Mouse (Mus musculus) small intestine, adult 2 months (tissue): ENCODE data around the gene Cacna2d4. TPM values are rescaled to one million over a fixed set of nuclear protein-coding genes. Genes with fewer than 3 reads are reported as not detected.

Experiments used
- H3K27ac ChIP-seq: fragments of 200-500 bp; 2 replicates; pipeline ENCODE4 v1.5.1; 2012; ENCODE audit warnings: low read depth, low read length, control low read depth, inconsistent platforms; ENCODE audit not compliant: insufficient read depth
- H3K27me3 ChIP-seq: fragments of 200-500 bp; 2 replicates; pipeline ENCODE4 v1.6.1; 2012; ENCODE audit warnings: mild to moderate bottlenecking, moderate library complexity, low read length, inconsistent platforms; ENCODE audit not compliant: control insufficient read depth, insufficient read depth
- H3K36me3 ChIP-seq: fragments of 200-500 bp; 2 replicates; pipeline ENCODE4 v1.6.1; 2012; ENCODE audit warnings: mild to moderate bottlenecking, low read length, control low read depth, inconsistent platforms; ENCODE audit not compliant: control insufficient read depth, insufficient read depth
- H3K4me1 ChIP-seq: fragments of 200-500 bp; 2 replicates; pipeline ENCODE4 v1.6.1; 2012; ENCODE audit warnings: low read length, inconsistent platforms, mixed read lengths; ENCODE audit not compliant: control insufficient read depth, insufficient read depth, insufficient read length
- H3K4me3 ChIP-seq: fragments of 200-500 bp; 2 replicates; pipeline ENCODE4 v1.5.1; 2012; ENCODE audit warnings: low read depth, mild to moderate bottlenecking, control low read depth, inconsistent platforms, low read length, moderate library complexity
- CTCF ChIP-seq: fragments of 200-500 bp; IDR thresholded peaks from 2 replicates; pipeline ENCODE4 v1.5.1; 2012; ENCODE audit warnings: low read depth, mild to moderate bottlenecking, control low read depth, inconsistent platforms, low read length, moderate library complexity, mixed read lengths; ENCODE audit not compliant: insufficient replicate concordance, insufficient read length; ENCODE audit errors: extremely low read depth
- POLR2A ChIP-seq: fragments of 200-500 bp; IDR thresholded peaks from 2 replicates; pipeline ENCODE4 v1.6.1; 2012; ENCODE audit warnings: low read depth, mild to moderate bottlenecking, control low read depth, inconsistent platforms, low read length, moderate library complexity
- WGBS: fragments of 180-500 bp; shearing (Covaris S2); methylation state at CpG from one replicate; pipeline ENCODE4 v1.1.7; 2018; 5-methylcytosine and 5-hydroxymethylcytosine counted together
- polyA plus RNA-seq: library from polyadenylated mRNA; depleted of rRNA; stranded (reverse); fragments of >200 nt; gene quantifications from 2 replicates; pipeline ENCODE4 v1.2.3, GENCODE M21; 2012

The Cacna2d4 gene
- polyA plus RNA-seq, 1 experiment, result 0.32 TPM

DNA sequence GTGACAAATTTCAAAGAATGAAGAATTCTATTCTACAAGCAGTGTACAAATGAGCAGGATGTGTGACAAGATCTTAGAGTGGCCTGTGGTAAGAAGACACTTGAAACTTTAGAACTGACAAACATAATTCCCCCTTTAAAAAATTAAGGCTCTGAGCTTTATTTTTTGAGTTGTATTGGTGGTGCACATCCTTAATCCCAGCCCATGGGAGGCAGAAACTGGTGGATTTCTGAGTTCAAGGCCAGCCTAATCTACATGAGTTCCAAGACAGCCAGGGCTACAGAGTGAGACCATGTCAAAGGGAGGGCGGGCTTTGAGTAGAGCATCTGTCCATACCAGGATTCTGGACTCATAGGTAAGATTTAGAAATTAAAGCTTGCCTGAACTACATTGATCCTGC lies 150.5 kb downstream of the Cacna2d4 start:
- Histone ChIP-seq H3K36me3 (0 out of 2 replicates have a peak, but pooled peaks cover 1% of the 10 kb centered on the region), H3K4me3 (no peak overlapping the region), H3K27me3 (no peaks in the 10 kb centered on the region), H3K4me1 (peaks cover 15% of the 10 kb centered on the region; the same call in 1 of the 2 replicates), H3K27ac (peak overlapping the region; percentile 27; the same call in 1 of the 2 replicates)
- 61% methylated on average over 1 of the region's 1 CpGs for WGBS
- TF ChIP-seq CTCF (no peak), POLR2A (no peak)

DNA sequence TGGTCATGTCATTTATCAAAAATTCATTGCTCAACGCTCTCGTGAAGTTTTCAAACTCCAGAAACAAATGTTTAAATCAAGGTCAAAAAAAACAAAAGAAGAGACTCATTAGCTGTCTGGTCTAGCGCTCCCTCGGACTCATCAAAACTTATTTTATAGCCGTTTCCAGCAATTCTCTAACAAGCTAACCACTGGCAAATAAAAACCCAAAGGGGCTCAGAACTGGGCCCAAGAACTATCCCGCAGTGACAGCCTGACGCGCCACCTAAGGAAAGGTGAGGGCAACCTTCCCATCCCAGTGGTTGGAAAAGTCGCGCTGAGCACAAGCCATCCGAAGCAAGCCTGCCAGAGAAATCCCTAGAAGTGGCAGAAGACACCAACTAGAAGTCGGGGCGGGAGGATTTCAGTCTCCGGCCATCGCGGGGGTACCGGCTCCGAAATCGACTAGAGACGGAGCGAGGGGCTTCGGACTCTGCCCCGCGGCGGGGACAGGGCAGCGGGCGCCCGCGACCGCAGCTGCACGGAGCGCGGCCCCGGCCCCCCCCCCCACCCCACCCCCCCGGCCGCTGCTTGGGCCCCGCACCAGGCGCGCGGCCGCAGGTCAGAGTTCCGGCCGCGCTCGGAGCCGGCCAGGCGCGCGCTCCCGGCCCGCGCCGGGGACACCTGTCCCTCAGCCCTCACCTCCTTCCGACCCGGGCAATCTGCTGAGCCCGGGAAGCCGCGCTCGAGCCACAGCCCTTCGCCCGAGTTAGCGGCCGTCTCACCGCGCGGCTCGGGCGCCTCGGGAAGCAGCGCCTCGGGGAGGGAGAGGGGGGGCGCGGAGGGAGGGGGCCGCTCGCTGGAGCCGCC lies 151.7 kb downstream of the Cacna2d4 start:
- Histone ChIP-seq H3K4me1 (peaks cover 15% of the 10 kb centered on the region; the same call in 1 of the 2 replicates), H3K36me3 (0 out of 2 replicates have a peak, but pooled peaks cover 1% of the 10 kb centered on the region), H3K4me3 (peak overlapping the region; percentile 88), H3K27ac (peak overlapping the region; percentile 61), H3K27me3 (no peaks in the 10 kb centered on the region)
- TF ChIP-seq CTCF, result no peak
- no peak for TF ChIP-seq POLR2A
- WGBS, result under 1% methylated on average over 61 of the region's 76 CpGs

- TF ChIP-seq POLR2A (peak; percentile 77), CTCF (no peak)
- under 1% methylated on average over 27 of the region's 53 CpGs for WGBS
- Histone ChIP-seq H3K36me3 (0 out of 2 replicates have a peak, but pooled peaks cover 1% of the 10 kb centered on the region), H3K4me3 (peak overlapping the region; percentile 88), H3K27me3 (no peaks in the 10 kb centered on the region), H3K4me1 (peaks cover 14% of the 10 kb centered on the region; the same call in 1 of the 2 replicates), H3K27ac (peak overlapping the region; percentile 87)
Measured at GRCm38 (mm10) chr6:119388650-119389012, 152.3 kb downstream of the Cacna2d4 start.

GRCm38 (mm10) chr6:119389089-119389488 lies 152.8 kb downstream of the Cacna2d4 start:
- Histone ChIP-seq H3K36me3 (0 out of 2 replicates have a peak, but pooled peaks cover 1% of the 10 kb centered on the region), H3K4me1 (peaks cover 11% of the 10 kb centered on the region; the same call in 1 of the 2 replicates), H3K27me3 (no peaks in the 10 kb centered on the region), H3K27ac (peak overlapping the region; percentile 87), H3K4me3 (peak overlapping the region; percentile 87)
- no peak for TF ChIP-seq POLR2A
- TF ChIP-seq CTCF, result no peak
- 4% methylated on average over 10 of the region's 10 CpGs for WGBS

DNA sequence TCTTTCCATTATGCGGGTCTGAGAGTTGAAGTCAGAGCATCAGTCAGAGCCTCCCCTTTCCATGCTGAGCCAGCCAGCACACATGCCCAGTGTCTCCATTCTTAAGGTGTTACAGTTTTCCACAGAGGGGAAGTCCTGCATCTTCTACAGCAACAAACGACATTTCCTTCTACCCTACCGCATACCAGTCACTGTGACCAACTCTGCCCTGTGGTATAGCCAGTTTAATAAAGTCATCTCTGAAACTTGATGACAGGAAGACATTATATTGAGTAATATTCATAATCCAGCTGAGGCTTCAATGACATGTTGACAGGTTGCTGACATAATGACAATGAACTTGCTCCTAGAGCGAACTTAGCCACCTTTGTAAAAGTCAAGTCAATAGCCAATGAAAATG lies 154.4 kb downstream of the Cacna2d4 start:
- no peaks in the 10 kb centered on the region for H3K27me3 ChIP-seq
- H3K36me3 ChIP-seq, result no peaks in the 10 kb centered on the region
- WGBS, result 92% methylated on average over 4 of the region's 4 CpGs
- no peak overlapping the region for H3K27ac ChIP-seq
- no peak overlapping the region for H3K4me3 ChIP-seq
- TF ChIP-seq CTCF (no peak), POLR2A (no peak)
- H3K4me1 ChIP-seq, result peaks cover 8% of the 10 kb centered on the region; the same call in 1 of the 2 replicates

- Histone ChIP-seq H3K4me1 (peaks cover 10% of the 10 kb centered on the region; the same call in 1 of the 2 replicates), H3K4me3 (no peak overlapping the region), H3K36me3 (peaks cover 2% of the 10 kb centered on the region), H3K27me3 (no peaks in the 10 kb centered on the region), H3K27ac (no peak overlapping the region)
- no peak for TF ChIP-seq POLR2A
- TF ChIP-seq CTCF, result no peak
- WGBS, result 68% methylated on average over 9 of the region's 9 CpGs
Measured at GRCm38 (mm10) chr6:119392836-119393235, 156.5 kb downstream of the Cacna2d4 start.

GRCm38 (mm10) chr6:119395421-119396308 lies 159.3 kb downstream of the Cacna2d4 start:
- no peak overlapping the region for H3K4me3 ChIP-seq
- 17% methylated on average over 14 of the region's 14 CpGs for WGBS
- H3K27me3 ChIP-seq, result no peaks in the 10 kb centered on the region
- TF ChIP-seq POLR2A, result no peak
- H3K27ac ChIP-seq, result peak overlapping the region; percentile 84
- H3K4me1 ChIP-seq, result peaks cover 10% of the 10 kb centered on the region; the same call in 1 of the 2 replicates
- H3K36me3 ChIP-seq, result peaks cover 11% of the 10 kb centered on the region
